Mouse (Mus musculus): ENCODE data around the gene Tcf15. TPM values are rescaled to one million over a fixed set of nuclear protein-coding genes. Genes with fewer than 3 reads are reported as not detected.
A peak's percentile ranks its signal among the peaks of the same experiment; 100 is the strongest.

Tcf15 gene
- polyA plus RNA-seq, 1 experiment from 2014 or later: 26.3 TPM

DNA sequence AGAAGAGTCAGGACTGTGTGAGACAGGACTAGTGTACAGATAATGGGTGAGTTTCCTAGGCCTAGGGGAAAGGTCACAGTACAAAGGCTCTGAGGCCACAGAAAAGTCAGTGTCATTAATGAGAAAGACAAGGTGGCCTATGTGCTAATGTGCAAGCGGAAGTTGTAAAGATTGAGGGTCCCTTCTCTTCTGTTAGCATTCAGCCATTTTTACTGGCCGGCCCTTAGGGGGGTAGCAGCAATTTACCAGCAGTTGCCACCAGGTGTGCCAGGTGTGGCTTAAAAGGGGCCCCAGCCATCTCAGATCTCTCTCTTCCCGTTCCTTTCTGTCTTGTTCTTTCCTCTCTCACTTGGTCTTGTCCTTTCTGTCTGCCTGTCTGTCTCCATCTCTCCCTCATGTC is 35.0 kb downstream of the Tcf15 start:
- H3K4me1 ChIP-seq: peaks cover 9% of the 10 kb centered on the region; the same call in 1 of the 2 replicates
- 76% methylated on average over 3 of the region's 3 CpGs for WGBS
- ATAC-seq (ENCODE audit: low FRiP score, low read depth): no peak
- H3K36me3 ChIP-seq: no peaks in the 10 kb centered on the region
- H3K9me3 ChIP-seq: no peaks in the 10 kb centered on the region
- no peak overlapping the region for H3K4me2 ChIP-seq (replicated peaks)
- no peak overlapping the region for H3K9ac ChIP-seq
- no peak overlapping the region for H3K4me3 ChIP-seq
- no peak overlapping the region for H3K27ac ChIP-seq
- no peaks in the 10 kb centered on the region for H3K27me3 ChIP-seq (replicated peaks)

DNA sequence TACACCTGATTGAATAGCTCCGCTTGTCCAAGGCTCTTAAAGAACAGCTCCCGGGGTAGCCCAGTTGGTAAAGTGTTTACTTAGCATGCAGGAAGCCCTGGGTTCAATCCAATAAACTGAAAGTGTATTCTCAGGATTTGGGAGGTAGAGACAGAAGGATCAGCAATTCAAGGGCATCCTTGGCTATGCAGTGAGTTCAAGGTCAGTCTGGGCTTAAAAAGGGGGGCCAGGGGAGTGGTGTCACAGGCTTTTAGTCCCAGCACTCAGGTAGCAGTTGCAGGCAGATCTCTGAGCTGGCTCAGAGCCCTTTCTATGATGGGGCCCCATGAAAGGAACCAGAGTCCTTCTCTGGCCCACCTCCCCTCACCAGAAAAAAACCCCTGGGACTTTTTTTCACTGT is 35.9 kb downstream of the Tcf15 start:
- Histone ChIP-seq H3K27me3 (replicated peaks) (no peaks in the 10 kb centered on the region), H3K9ac (no peak overlapping the region), H3K36me3 (no peaks in the 10 kb centered on the region), H3K4me3 (no peak overlapping the region), H3K4me2 (replicated peaks) (no peak overlapping the region), H3K9me3 (no peaks in the 10 kb centered on the region), H3K4me1 (peaks cover 9% of the 10 kb centered on the region; the same call in 1 of the 2 replicates), H3K27ac (no peak overlapping the region)
- no peak for ATAC-seq (ENCODE audit: low FRiP score, low read depth)
- 83% methylated on average over 2 of the region's 2 CpGs for WGBS

DNA sequence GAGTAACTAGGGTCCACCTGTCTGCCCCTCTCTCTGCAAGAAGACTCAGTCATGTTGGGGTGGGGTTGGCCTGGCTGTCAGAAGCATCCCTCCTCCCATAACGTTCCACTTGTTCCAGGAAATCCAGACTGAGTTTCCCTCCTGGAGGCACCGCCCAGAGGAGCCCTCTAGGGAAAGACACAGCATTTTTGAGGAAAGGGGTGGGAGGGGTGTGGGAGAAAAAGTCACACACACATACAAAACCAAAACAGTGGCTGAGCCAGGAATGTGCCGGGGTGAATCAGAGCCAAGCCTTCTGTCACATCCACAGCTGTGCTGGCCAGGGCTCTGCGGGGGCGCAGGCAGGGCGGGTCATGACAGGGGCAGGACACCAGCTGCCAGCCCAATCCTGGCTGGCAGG is 37.0 kb downstream of the Tcf15 start:
- H3K4me2 ChIP-seq (replicated peaks): no peak overlapping the region; the same call in 1 of the 2 replicates
- H3K4me3 ChIP-seq: no peak overlapping the region
- no peaks in the 10 kb centered on the region for H3K27me3 ChIP-seq (replicated peaks)
- ATAC-seq (ENCODE audit: low FRiP score, low read depth): no peak
- no peaks in the 10 kb centered on the region for H3K36me3 ChIP-seq
- 63% methylated on average over 6 of the region's 6 CpGs for WGBS
- H3K9ac ChIP-seq: 0 out of 2 replicates have a peak overlapping the region, but pooled peaks have one; percentile 21
- H3K9me3 ChIP-seq: no peaks in the 10 kb centered on the region
- H3K27ac ChIP-seq: no peak overlapping the region
- H3K4me1 ChIP-seq: peaks cover 9% of the 10 kb centered on the region; the same call in 1 of the 2 replicates

DNA sequence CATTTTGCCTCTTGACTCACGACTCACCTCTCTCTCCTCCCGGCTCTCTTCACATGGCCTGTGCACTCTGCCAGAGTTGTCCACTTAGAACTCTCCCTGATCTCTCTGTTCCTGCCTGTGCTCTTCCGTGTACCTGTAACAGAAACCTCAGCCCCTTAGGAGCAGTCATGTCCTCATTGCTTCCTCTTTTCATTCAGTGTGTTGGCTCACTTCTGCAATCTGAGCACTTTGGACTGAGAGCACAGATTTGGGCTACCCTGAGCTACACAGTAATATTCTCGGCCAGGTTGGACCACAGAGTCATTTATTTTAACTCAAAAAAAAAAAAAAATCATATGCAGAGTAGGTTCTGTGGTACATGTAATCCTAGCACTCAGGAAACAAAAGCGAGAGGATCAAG is 43.8 kb downstream of the Tcf15 start:
- Histone ChIP-seq H3K36me3 (no peaks in the 10 kb centered on the region), H3K9me3 (no peaks in the 10 kb centered on the region), H3K27ac (no peak overlapping the region), H3K27me3 (replicated peaks) (no peaks in the 10 kb centered on the region), H3K4me2 (replicated peaks) (no peak overlapping the region), H3K9ac (no peak overlapping the region), H3K4me3 (no peak overlapping the region), H3K4me1 (no peaks in the 10 kb centered on the region)
- 93% methylated on average over 5 of the region's 5 CpGs for WGBS
- ATAC-seq (ENCODE audit: low FRiP score, low read depth): no peak

DNA sequence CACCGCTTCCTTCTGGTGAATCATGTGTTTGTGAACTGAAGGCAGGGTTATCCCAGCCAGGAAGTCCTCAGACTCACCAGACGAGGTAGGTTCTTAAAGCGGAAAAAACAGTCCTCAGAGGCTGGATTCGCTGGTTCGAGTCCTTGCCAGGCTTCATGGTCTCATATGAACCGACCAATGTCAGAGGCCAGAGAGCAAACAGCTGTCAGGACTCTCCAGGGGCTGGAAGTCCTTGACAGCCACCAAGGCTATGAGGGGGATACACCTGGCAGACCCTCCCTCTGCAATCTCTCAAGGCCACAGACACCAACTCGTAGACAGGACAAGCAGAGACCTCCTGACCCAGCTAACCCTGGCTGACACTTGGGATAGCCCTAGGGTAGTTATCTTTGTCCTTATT is 45.9 kb downstream of the Tcf15 start:
- Histone ChIP-seq H3K4me3 (no peak overlapping the region), H3K36me3 (no peaks in the 10 kb centered on the region), H3K9me3 (no peaks in the 10 kb centered on the region), H3K27me3 (replicated peaks) (no peaks in the 10 kb centered on the region), H3K27ac (no peak overlapping the region), H3K4me1 (no peaks in the 10 kb centered on the region), H3K9ac (no peak overlapping the region), H3K4me2 (replicated peaks) (no peak overlapping the region)
- WGBS: 72% methylated on average over 7 of the region's 7 CpGs
- no peak for ATAC-seq (ENCODE audit: low FRiP score, low read depth)

DNA sequence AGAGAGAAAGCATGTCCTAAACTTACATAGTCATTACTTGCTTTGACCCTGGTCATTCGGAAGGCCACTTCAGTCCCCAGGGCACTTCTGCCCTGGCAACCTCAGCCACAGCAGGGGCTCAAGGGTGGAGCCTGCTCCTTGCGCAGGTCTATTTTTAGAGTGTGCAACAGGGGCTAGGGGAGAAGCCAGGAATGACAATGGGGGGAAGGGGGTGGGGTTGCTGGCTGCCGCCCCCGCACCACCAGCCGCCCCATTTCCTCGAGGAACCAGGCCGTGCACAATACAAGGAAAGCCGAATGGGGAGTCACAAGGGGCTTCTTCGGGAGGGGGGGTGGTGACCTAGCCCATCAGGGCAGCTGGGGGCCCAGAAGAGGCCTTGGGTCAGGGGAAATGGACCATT is 46.3 kb downstream of the Tcf15 start:
- H3K4me3 ChIP-seq: no peak overlapping the region
- H3K4me1 ChIP-seq: no peaks in the 10 kb centered on the region
- H3K36me3 ChIP-seq: no peaks in the 10 kb centered on the region
- ATAC-seq (ENCODE audit: low FRiP score, low read depth): no peak
- no peaks in the 10 kb centered on the region for H3K9me3 ChIP-seq
- H3K27ac ChIP-seq: no peak overlapping the region
- no peaks in the 10 kb centered on the region for H3K27me3 ChIP-seq (replicated peaks)
- no peak overlapping the region for H3K9ac ChIP-seq
- WGBS: 58% methylated on average over 9 of the region's 9 CpGs
- H3K4me2 ChIP-seq (replicated peaks): no peak overlapping the region

DNA sequence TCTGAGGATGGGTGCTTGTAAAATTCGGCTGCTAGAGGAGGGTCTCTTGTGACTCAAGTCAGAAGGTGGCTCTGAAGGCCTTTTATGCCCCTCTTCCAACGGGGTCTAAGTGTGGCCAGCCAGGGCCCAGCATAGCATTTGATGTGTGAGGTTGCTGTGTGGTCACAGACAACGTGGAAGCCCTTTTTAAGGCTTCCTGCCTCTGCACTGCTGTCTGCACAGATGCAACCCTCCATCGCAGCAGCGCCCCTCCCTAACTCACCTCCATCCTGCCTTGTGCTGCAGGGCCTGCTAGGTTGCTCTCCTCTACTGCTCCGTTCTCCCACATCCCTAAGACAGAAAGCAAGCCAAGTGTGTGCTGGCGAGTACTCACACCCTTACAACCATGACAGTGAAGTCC is 46.8 kb downstream of the Tcf15 start:
- H3K27me3 ChIP-seq (replicated peaks): no peaks in the 10 kb centered on the region
- H3K9me3 ChIP-seq: no peaks in the 10 kb centered on the region
- no peak overlapping the region for H3K27ac ChIP-seq
- H3K36me3 ChIP-seq: no peaks in the 10 kb centered on the region
- H3K4me3 ChIP-seq: no peak overlapping the region
- WGBS: 66% methylated on average over 7 of the region's 7 CpGs
- no peak for ATAC-seq (ENCODE audit: low FRiP score, low read depth)
- no peak overlapping the region for H3K4me2 ChIP-seq (replicated peaks)
- no peak overlapping the region for H3K9ac ChIP-seq
- no peaks in the 10 kb centered on the region for H3K4me1 ChIP-seq

DNA sequence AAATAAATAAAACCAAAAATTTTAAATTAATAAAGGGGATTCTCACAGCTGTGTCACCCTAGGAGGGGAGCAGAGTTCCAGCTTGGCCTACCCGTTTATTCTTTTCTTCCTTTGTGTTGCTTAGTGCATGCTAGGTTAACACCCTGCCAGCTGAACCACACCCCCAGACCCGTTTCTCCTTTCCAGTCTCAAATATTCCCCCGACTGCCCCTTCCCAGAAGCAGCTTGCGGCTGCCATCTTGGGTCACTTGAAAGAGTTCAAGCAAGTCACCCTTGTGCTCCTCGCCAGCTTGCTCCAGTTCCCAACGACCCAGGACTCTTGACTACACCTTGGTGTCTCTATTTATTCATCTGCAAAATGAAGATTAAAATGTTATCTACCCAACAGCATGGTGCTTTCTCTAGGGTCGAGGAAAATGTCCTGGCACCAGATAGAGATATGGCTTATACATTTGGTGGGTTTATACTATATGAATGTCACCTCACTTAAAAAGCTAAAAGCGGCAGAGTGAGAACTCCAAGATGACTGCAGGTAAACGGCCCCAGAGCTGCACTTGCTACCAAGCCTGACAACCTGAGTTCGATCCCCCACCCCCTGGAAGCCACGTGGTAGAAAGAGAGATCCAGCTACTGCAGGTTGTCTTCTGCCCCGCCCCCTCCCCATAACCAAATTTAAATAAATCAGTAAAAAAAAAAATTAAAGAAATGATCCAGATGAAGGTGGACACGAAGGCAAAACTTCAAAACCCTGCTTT is 49.4 kb downstream of the Tcf15 start:
- Histone ChIP-seq H3K4me2 (replicated peaks) (no peak overlapping the region), H3K9me3 (no peaks in the 10 kb centered on the region), H3K27me3 (replicated peaks) (no peaks in the 10 kb centered on the region), H3K9ac (no peak overlapping the region), H3K4me3 (no peak overlapping the region), H3K4me1 (no peaks in the 10 kb centered on the region; the same call in 1 of the 2 replicates), H3K27ac (no peak overlapping the region), H3K36me3 (no peaks in the 10 kb centered on the region)
- 73% methylated on average over 13 of the region's 13 CpGs for WGBS
- ATAC-seq (ENCODE audit: low FRiP score, low read depth): no peak

DNA sequence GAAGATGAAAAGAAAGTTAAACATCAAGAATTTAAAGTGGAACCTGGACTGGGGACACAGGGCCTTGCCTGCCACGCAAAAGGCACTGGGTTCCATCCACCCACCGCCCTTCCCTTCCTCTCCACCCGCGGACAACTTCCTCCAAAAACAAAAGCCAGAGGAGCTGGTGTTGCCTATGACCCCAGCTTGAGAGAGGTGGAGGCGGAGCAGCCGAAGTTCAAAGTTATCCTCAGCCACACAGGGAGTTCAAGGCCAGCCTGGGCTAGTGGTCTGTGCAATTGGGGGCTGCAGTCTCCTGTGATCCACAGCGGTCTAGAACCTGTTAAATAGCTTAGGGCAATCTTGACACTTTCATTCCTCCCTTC is 50.0 kb downstream of the Tcf15 start:
- WGBS: 74% methylated on average over 7 of the region's 7 CpGs
- no peaks in the 10 kb centered on the region; the same call in 1 of the 2 replicates for H3K4me1 ChIP-seq
- H3K27me3 ChIP-seq (replicated peaks): no peaks in the 10 kb centered on the region
- no peaks in the 10 kb centered on the region for H3K36me3 ChIP-seq
- no peaks in the 10 kb centered on the region for H3K9me3 ChIP-seq
- H3K4me2 ChIP-seq (replicated peaks): no peak overlapping the region
- H3K27ac ChIP-seq: no peak overlapping the region
- no peak overlapping the region for H3K9ac ChIP-seq
- H3K4me3 ChIP-seq: no peak overlapping the region
- ATAC-seq (ENCODE audit: low FRiP score, low read depth): no peak

DNA sequence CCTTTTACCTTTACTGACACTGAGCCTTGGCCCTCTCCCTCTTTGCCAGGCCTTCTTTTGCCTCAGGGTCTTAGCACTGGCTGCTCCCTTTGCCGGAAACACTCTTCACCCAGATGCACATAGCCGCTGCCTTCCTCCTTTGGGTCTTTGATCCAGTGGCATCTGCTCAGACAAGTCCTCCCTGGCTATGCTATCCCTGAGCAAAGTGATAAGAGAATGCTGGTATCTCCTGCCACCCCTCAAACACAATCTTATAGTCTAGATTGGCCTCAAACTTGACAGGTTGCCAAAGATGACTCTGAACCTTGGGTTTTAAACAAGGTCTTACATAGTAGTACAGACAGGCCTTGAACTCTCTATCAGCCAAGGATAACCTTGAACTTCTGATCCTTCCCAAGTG is 51.2 kb downstream of the Tcf15 start:
- Histone ChIP-seq H3K9ac (no peak overlapping the region), H3K27me3 (replicated peaks) (no peaks in the 10 kb centered on the region), H3K27ac (no peak overlapping the region), H3K4me3 (no peak overlapping the region), H3K4me2 (replicated peaks) (no peak overlapping the region), H3K4me1 (no peaks in the 10 kb centered on the region; the same call in 1 of the 2 replicates), H3K36me3 (no peaks in the 10 kb centered on the region), H3K9me3 (no peaks in the 10 kb centered on the region)
- ATAC-seq (ENCODE audit: low FRiP score, low read depth): no peak
- WGBS: 90% methylated on average over 2 of the region's 2 CpGs

DNA sequence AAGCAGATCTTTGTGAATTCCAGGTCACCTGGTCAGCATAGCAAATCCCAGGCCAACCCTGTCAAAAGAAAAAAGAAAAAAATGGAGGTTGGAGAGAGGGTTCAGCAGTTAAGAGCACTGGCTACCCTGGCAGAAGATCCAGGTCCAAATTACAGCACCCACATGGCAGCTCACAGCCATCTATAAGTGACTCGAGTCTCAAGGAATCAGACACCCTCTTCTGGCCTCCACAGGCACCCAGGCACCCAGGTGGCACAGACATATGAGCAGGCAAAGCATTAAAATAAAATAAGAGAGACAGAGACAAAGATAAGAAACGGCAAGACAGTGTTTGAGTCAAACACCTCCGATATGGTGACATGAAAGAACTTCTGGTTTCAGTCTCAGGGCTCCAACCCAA is 53.5 kb downstream of the Tcf15 start:
- H3K27me3 ChIP-seq (replicated peaks): no peaks in the 10 kb centered on the region
- H3K36me3 ChIP-seq: no peaks in the 10 kb centered on the region
- H3K4me3 ChIP-seq: no peak overlapping the region
- H3K4me1 ChIP-seq: no peaks in the 10 kb centered on the region; the same call in 1 of the 2 replicates
- no peak overlapping the region for H3K9ac ChIP-seq
- no peaks in the 10 kb centered on the region for H3K9me3 ChIP-seq
- H3K27ac ChIP-seq: no peak overlapping the region
- peak; percentile 44; the same call in 1 of the 2 replicates for ATAC-seq (ENCODE audit: low FRiP score, low read depth)
- no peak overlapping the region for H3K4me2 ChIP-seq (replicated peaks)
- 48% methylated on average over 3 of the region's 3 CpGs for WGBS

DNA sequence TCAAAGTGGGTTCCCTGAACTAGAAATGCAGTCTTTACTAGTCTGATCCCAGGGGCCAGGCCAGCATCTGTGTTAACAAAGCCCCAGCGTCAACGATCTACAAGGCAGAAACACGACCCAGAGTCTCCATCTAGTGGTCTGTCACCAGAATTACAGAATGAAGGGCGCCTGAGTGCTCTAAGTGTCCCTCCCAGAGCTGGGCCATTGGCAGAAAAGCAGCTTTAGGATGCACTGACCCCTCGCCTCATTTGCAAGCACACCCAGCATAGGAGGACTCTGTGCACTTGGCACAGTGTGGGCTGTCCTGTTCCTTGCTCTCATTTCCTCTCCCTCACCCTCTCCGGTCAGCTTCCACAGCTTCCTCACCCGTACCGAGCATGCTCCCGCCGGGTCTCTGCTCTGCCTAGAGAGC is 53.9 kb downstream of the Tcf15 start:
- no peaks in the 10 kb centered on the region for H3K9me3 ChIP-seq
- H3K27me3 ChIP-seq (replicated peaks): no peaks in the 10 kb centered on the region
- ATAC-seq (ENCODE audit: low FRiP score, low read depth): peak; percentile 86
- H3K9ac ChIP-seq: no peak overlapping the region
- no peak overlapping the region for H3K4me3 ChIP-seq
- H3K4me1 ChIP-seq: no peaks in the 10 kb centered on the region; the same call in 1 of the 2 replicates
- no peak overlapping the region for H3K4me2 ChIP-seq (replicated peaks)
- WGBS: 46% methylated on average over 10 of the region's 10 CpGs
- H3K27ac ChIP-seq: no peak overlapping the region
- no peaks in the 10 kb centered on the region for H3K36me3 ChIP-seq
